Mouse (Mus musculus) duodenum, adult 2 months (tissue): ENCODE measurements around the gene Olfr591. TPM values are rescaled to one million over a fixed set of nuclear protein-coding genes. Genes with fewer than 3 reads are reported as not detected.

Experiments used
- polyA plus RNA-seq: library from polyadenylated mRNA; depleted of rRNA; stranded (reverse); fragments of >200 nt; gene quantifications from 2 replicates; pipeline ENCODE4 v1.2.3, GENCODE M21; 2012; ENCODE audit warnings: low replicate concordance; rRNA removed

The Olfr591 gene
- polyA plus RNA-seq, result not detected in 2 replicates

GRCm38 (mm10) chr7:103178240-103178639 is at the start of gene Olfr591:
Gene Olfr591 (minus strand): TSS chr7:103178340.

GRCm38 (mm10) chr7:103216696-103217095 is 38.6 kb upstream of the Olfr591 start, which contains the start of gene Olfr594:
Gene Olfr594 (plus strand): TSS chr7:103216996.

GRCm38 (mm10) chr7:103211562-103211961 is 33.4 kb upstream of the Olfr591 start, which contains the start of gene Olfr593:
Gene Olfr593 (plus strand): TSS chr7:103211862.

DNA sequence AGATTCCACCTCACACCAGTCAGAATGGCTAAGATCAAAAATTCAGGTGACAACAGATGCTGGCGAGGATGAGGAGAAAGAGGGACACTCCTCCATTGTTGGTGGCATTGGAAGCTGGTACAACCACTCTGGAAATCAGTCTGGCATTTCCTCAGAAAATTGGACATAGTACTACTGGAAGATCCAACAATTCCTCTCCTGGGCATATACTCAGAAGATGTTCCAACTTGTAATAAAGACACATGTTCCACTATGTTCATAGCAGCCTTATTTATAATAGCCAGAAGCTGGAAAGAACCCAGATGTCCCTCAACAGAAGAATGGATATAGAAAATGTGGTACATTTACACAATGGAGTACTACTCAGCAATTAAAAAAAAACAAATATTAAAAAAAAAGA is 6.4 kb upstream of the Olfr591 start, which contains the start of gene Olfr592:
Olfr592 (plus strand) TSS at position 301 of the 400 bp plus-strand sequence.

GRCm38 (mm10) chr7:103156256-103156655 is 21.9 kb downstream of the Olfr591 start, which contains the start of gene Olfr589:
Gene Olfr589 (minus strand): TSS chr7:103156356.

GRCm38 (mm10) chr7:103140579-103140978 is 37.6 kb downstream of the Olfr591 start, which contains the start of gene Olfr588-ps1:
Gene Olfr588-ps1 (plus strand): TSS chr7:103140879.

DNA sequence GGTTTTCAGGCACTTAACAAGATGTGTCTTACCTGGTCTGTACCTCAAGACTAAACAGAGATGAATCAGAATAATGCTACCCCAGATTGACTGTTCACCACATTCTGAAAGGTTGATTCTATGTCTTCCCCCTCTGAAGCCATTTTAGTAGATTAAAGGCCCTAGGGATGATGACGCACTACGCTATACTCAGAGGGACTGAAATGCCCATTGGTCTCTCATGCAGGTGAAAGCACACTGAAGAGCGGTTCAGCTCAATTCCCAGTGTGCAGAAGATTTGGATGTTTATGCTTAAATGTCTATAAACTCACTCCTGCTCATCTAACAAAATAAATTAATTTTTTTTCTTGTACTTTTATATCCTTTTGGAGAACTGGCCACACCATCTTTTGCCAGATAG is 52.6 kb downstream of the Olfr591 start, which contains the start of gene Olfr586:
Olfr586 (minus strand) TSS at position 101 of the 400 bp plus-strand sequence.

Other genes starting within 250 kb of the Olfr591 start
- not detected in 2 replicates for gene Olfr573-ps1, start 235.8 kb downstream of the Olfr591 start, polyA plus RNA-seq
- gene Olfr574, start 229.9 kb downstream of the Olfr591 start, polyA plus RNA-seq, result not detected in 2 replicates
- not detected in 2 replicates for gene Olfr575, start 219.6 kb downstream of the Olfr591 start, polyA plus RNA-seq
- not detected in 2 replicates for gene Olfr576, start 215.7 kb downstream of the Olfr591 start, polyA plus RNA-seq
- not detected in 2 replicates for gene Olfr577, start 202.4 kb downstream of the Olfr591 start, polyA plus RNA-seq
- gene Olfr578, start 189.0 kb downstream of the Olfr591 start, polyA plus RNA-seq, result not detected in 2 replicates
- not detected in 2 replicates for gene Olfr582, start 140.3 kb downstream of the Olfr591 start, polyA plus RNA-seq
- not detected in 2 replicates for gene Olfr583, start 127.0 kb downstream of the Olfr591 start, polyA plus RNA-seq
- not detected in 2 replicates for gene Olfr584, start 96.5 kb downstream of the Olfr591 start, polyA plus RNA-seq
- gene Olfr585, start 80.6 kb downstream of the Olfr591 start, polyA plus RNA-seq, result not detected in 2 replicates
- gene Olfr586, start 52.7 kb downstream of the Olfr591 start, polyA plus RNA-seq, result not detected in 2 replicates
- not detected in 2 replicates for gene Olfr588-ps1, start 37.5 kb downstream of the Olfr591 start, polyA plus RNA-seq
- gene Olfr589, start 22.0 kb downstream of the Olfr591 start, polyA plus RNA-seq, result not detected in 2 replicates
- gene Olfr592, start 6.5 kb upstream of the Olfr591 start, polyA plus RNA-seq, result not detected in 2 replicates
- not detected in 2 replicates for gene Olfr593, start 33.5 kb upstream of the Olfr591 start, polyA plus RNA-seq
- not detected in 2 replicates for gene Olfr594, start 38.7 kb upstream of the Olfr591 start, polyA plus RNA-seq
- gene Usp17ld, start 74.2 kb upstream of the Olfr591 start, polyA plus RNA-seq, result not detected in 2 replicates
- gene Olfr596, start 127.3 kb upstream of the Olfr591 start, polyA plus RNA-seq, result not detected in 2 replicates
- gene Olfr597, start 138.0 kb upstream of the Olfr591 start, polyA plus RNA-seq, result not detected in 2 replicates
- not detected in 2 replicates for gene Olfr598, start 145.2 kb upstream of the Olfr591 start, polyA plus RNA-seq
- not detected in 2 replicates for gene Olfr599, start 157.6 kb upstream of the Olfr591 start, polyA plus RNA-seq
- gene Olfr600, start 171.3 kb upstream of the Olfr591 start, polyA plus RNA-seq, result not detected in 2 replicates
- not detected in 2 replicates for gene Olfr601, start 184.3 kb upstream of the Olfr591 start, polyA plus RNA-seq
- not detected in 2 replicates for gene Olfr603, start 207.8 kb upstream of the Olfr591 start, polyA plus RNA-seq
- not detected in 2 replicates for gene Usp17lc, start 236.7 kb upstream of the Olfr591 start, polyA plus RNA-seq